ENCODE assay signal across 20 mouse cellular contexts in genomic region chr3:130880482-130880881, GRCm38 (mm10).
A peak's percentile ranks its signal among the peaks of the same experiment; 100 is the strongest.
DNase-seq lines count a peak whose midpoint lies in the region; ATAC-seq and TF ChIP-seq lines count a peak whose summit lies in the region.
"Had no signal": no experiment of that assay in that cellular context is flagged by ENCODE, and none has a peak within 500 bp of the region (broad histone marks: within the 10 kb centered on the region; RNA-seq: fewer than 3 reads in every experiment).

No protein-coding gene starts in this region.

- H3K36me3 ChIP-seq in kidney, postnatal 0 days (ENCODE audit: insufficient read depth, low read length), result no peaks in the 10 kb centered on the region
- no peaks in the 10 kb centered on the region for H3K36me3 ChIP-seq in midbrain, postnatal 0 days (ENCODE audit: insufficient read depth, low read length)
- H3K36me3 ChIP-seq in midbrain, embryonic 15.5 days (replicated peaks), result no peaks in the 10 kb centered on the region
- no peaks in the 10 kb centered on the region for H3K36me3 ChIP-seq in stomach, postnatal 0 days (ENCODE audit: control insufficient read depth, insufficient read depth, low read length)
- H3K36me3 ChIP-seq in forebrain, embryonic 10.5 days (replicated peaks), result no peaks in the 10 kb centered on the region
- H3K36me3 ChIP-seq: heart, embryonic 12.5 days; limb, embryonic 10.5 days; liver, embryonic 15.5 days; stomach, embryonic 15.5 days had no signal

- peak; percentile 53 for DNase-seq in CD4-positive, CD25-positive, alpha-beta regulatory T cell, adult 2 months (ENCODE audit: low read depth, low spot score)
- DNase-seq in kidney, postnatal 0 days (ENCODE audit: low spot score), result no peak
- DNase-seq in kidney, postnatal 10 days, result no peak
- no peak for DNase-seq in midbrain, postnatal 0 days (ENCODE audit: low spot score)
- DNase-seq in stomach, postnatal 0 days (ENCODE audit: low spot score), result no peak
- no peak for DNase-seq in forebrain, embryonic 10.5 days (ENCODE audit: extremely low spot score, low spot score)
- DNase-seq: adrenal gland, adult 8-10 months; cerebellum, adult 8-10 months; gastrocnemius, postnatal 14 days; heart, postnatal 4 days; kidney, postnatal 14 days; layer of hippocampus, adult 9-11 months; retina, postnatal 1 day; spleen, adult 18-20 months had no signal

- TF ChIP-seq CTCF in kidney, postnatal 0 days (IDR thresholded peaks at IDR 0.05; ENCODE audit: low read depth), result peak; percentile 34; the same call in 1 of the 2 replicates
- TF ChIP-seq CTCF in midbrain, postnatal 0 days (IDR thresholded peaks at IDR 0.05), result peak; percentile 44
- peak; percentile 50 for TF ChIP-seq CTCF in stomach, postnatal 0 days (IDR thresholded peaks at IDR 0.05; ENCODE audit: low read depth)

- no peak for ATAC-seq in CD4-positive, CD25-positive, alpha-beta regulatory T cell, adult 4 months
- no peak for ATAC-seq in kidney, postnatal 0 days (replicated peaks; ENCODE audit: low FRiP score, low read depth)
- no peak for ATAC-seq in midbrain, postnatal 0 days (ENCODE audit: low FRiP score)
- ATAC-seq in midbrain, embryonic 15.5 days (replicated peaks), result no peak
- ATAC-seq in stomach, postnatal 0 days (ENCODE audit: low FRiP score, low TSS enrichment), result no peak

- no peak overlapping the region for H3K4me3 ChIP-seq in kidney, postnatal 0 days (replicated peaks; ENCODE audit: low read depth, low read length)
- H3K4me3 ChIP-seq in midbrain, postnatal 0 days (ENCODE audit: low read depth, low read length), result no peak overlapping the region
- H3K4me3 ChIP-seq in midbrain, embryonic 15.5 days, result no peak overlapping the region
- H3K4me3 ChIP-seq in stomach, postnatal 0 days (ENCODE audit: low read depth, low read length), result no peak overlapping the region
- no peak overlapping the region for H3K4me3 ChIP-seq in forebrain, embryonic 10.5 days
- H3K4me3 ChIP-seq: heart, embryonic 12.5 days; limb, embryonic 10.5 days; liver, embryonic 15.5 days; stomach, embryonic 15.5 days had no signal

- H3K9me3 ChIP-seq in kidney, postnatal 0 days (replicated peaks; ENCODE audit: low read length), result no peaks in the 10 kb centered on the region
- no peaks in the 10 kb centered on the region for H3K9me3 ChIP-seq in midbrain, postnatal 0 days (ENCODE audit: low read length)
- H3K9me3 ChIP-seq in midbrain, embryonic 15.5 days, result no peaks in the 10 kb centered on the region
- no peaks in the 10 kb centered on the region for H3K9me3 ChIP-seq in stomach, postnatal 0 days (ENCODE audit: control insufficient read depth, low read length)
- H3K9me3 ChIP-seq in forebrain, embryonic 10.5 days, result no peaks in the 10 kb centered on the region
- H3K9me3 ChIP-seq: heart, embryonic 12.5 days; limb, embryonic 10.5 days; liver, embryonic 15.5 days; stomach, embryonic 15.5 days had no signal

- no peak for TF ChIP-seq EP300 in stomach, postnatal 0 days (optimal IDR thresholded peaks at IDR 0.05)

- H3K4me1 ChIP-seq in kidney, postnatal 0 days (replicated peaks; ENCODE audit: insufficient read depth, low read length), result no peaks in the 10 kb centered on the region
- H3K4me1 ChIP-seq in midbrain, postnatal 0 days (ENCODE audit: insufficient read depth, low read length), result no peaks in the 10 kb centered on the region
- H3K4me1 ChIP-seq in midbrain, embryonic 15.5 days, result 0 out of 2 replicates have a peak, but pooled peaks cover 3% of the 10 kb centered on the region
- H3K4me1 ChIP-seq in stomach, postnatal 0 days (replicated peaks; ENCODE audit: control insufficient read depth, insufficient read depth), result no peaks in the 10 kb centered on the region
- H3K4me1 ChIP-seq in forebrain, embryonic 10.5 days, result peaks cover 13% of the 10 kb centered on the region
- H3K4me1 ChIP-seq: liver, embryonic 15.5 days; stomach, embryonic 15.5 days had no signal

- no peak overlapping the region for H3K27ac ChIP-seq in kidney, postnatal 0 days
- no peak overlapping the region for H3K27ac ChIP-seq in midbrain, postnatal 0 days (ENCODE audit: low read depth, low read length)
- H3K27ac ChIP-seq in midbrain, embryonic 15.5 days, result no peak overlapping the region
- H3K27ac ChIP-seq in stomach, postnatal 0 days (replicated peaks), result no peak overlapping the region
- H3K27ac ChIP-seq in forebrain, embryonic 10.5 days, result no peak overlapping the region
- H3K27ac ChIP-seq: liver, embryonic 15.5 days; stomach, embryonic 15.5 days had no signal

- H3K27me3 ChIP-seq in kidney, postnatal 0 days (ENCODE audit: insufficient read depth, low read length), result no peaks in the 10 kb centered on the region
- H3K27me3 ChIP-seq in midbrain, postnatal 0 days (ENCODE audit: insufficient read depth, low read length), result no peaks in the 10 kb centered on the region
- no peaks in the 10 kb centered on the region for H3K27me3 ChIP-seq in midbrain, embryonic 15.5 days (replicated peaks)
- H3K27me3 ChIP-seq in stomach, postnatal 0 days (ENCODE audit: control insufficient read depth, insufficient read depth, low read length), result no peaks in the 10 kb centered on the region
- H3K27me3 ChIP-seq in forebrain, embryonic 10.5 days (ENCODE audit: poor library complexity, severe bottlenecking), result no peaks in the 10 kb centered on the region
- H3K27me3 ChIP-seq: heart, embryonic 12.5 days; liver, embryonic 15.5 days; stomach, embryonic 15.5 days had no signal

- 80% methylated on average over 6 of the region's 6 CpGs for WGBS in kidney, postnatal 0 days
- 44% methylated on average over 6 of the region's 6 CpGs for WGBS in midbrain, postnatal 0 days
- 39% methylated on average over 6 of the region's 6 CpGs for WGBS in midbrain, embryonic 15.5 days
- 80% methylated on average over 6 of the region's 6 CpGs for WGBS in stomach, postnatal 0 days
- 80% methylated on average over 6 of the region's 6 CpGs for WGBS in forebrain, embryonic 10.5 days

- H3K9ac ChIP-seq in kidney, postnatal 0 days (ENCODE audit: low read depth, low read length), result no peak overlapping the region
- H3K9ac ChIP-seq in midbrain, postnatal 0 days (replicated peaks; ENCODE audit: low read length, poor library complexity, severe bottlenecking), result no peak overlapping the region
- H3K9ac ChIP-seq in midbrain, embryonic 15.5 days, result no peak overlapping the region
- no peak overlapping the region for H3K9ac ChIP-seq in stomach, postnatal 0 days (ENCODE audit: low read length)
- H3K9ac ChIP-seq: heart, embryonic 12.5 days; liver, embryonic 15.5 days; stomach, embryonic 15.5 days had no signal

- H3K4me2 ChIP-seq in kidney, postnatal 0 days (ENCODE audit: low read length), result no peak overlapping the region
- H3K4me2 ChIP-seq in midbrain, postnatal 0 days (ENCODE audit: low read depth, low read length, poor library complexity, severe bottlenecking), result no peak overlapping the region
- no peak overlapping the region for H3K4me2 ChIP-seq in midbrain, embryonic 15.5 days
- H3K4me2 ChIP-seq in stomach, postnatal 0 days (replicated peaks; ENCODE audit: low read depth), result no peak overlapping the region
- H3K4me2 ChIP-seq: heart, embryonic 12.5 days; liver, embryonic 15.5 days; stomach, embryonic 15.5 days had no signal
